ENCODE assay signal across 27 mouse cellular contexts in genomic region chr3:79210243-79210642, GRCm38 (mm10).
DNase-seq lines count a peak whose midpoint lies in the region; ATAC-seq and TF ChIP-seq lines count a peak whose summit lies in the region.
"Had no signal": no experiment of that assay in that cellular context is flagged by ENCODE, and none has a peak within 500 bp of the region (broad histone marks: within the 10 kb centered on the region; RNA-seq: fewer than 3 reads in every experiment).

No protein-coding gene starts in this region.

- H3K27me3 ChIP-seq in hindbrain, embryonic 13.5 days, result no peaks in the 10 kb centered on the region
- H3K27me3 ChIP-seq: forebrain, embryonic 15.5 days; heart, embryonic 13.5 days; hindbrain, embryonic 15.5 days; kidney, embryonic 15.5 days; liver, embryonic 12.5 days; midbrain, embryonic 13.5 days had no signal

- H3K36me3 ChIP-seq in hindbrain, embryonic 13.5 days, result no peaks in the 10 kb centered on the region
- H3K36me3 ChIP-seq: forebrain, embryonic 15.5 days; hindbrain, embryonic 15.5 days; liver, embryonic 12.5 days; midbrain, embryonic 13.5 days had no signal

- no peak overlapping the region for H3K4me2 ChIP-seq in hindbrain, embryonic 13.5 days
- H3K4me2 ChIP-seq: forebrain, embryonic 15.5 days; heart, embryonic 13.5 days; hindbrain, embryonic 15.5 days; kidney, embryonic 15.5 days; liver, embryonic 12.5 days; midbrain, embryonic 13.5 days had no signal

- WGBS in hindbrain, embryonic 13.5 days, result 83% methylated on average over 5 of the region's 5 CpGs

- ATAC-seq in megakaryocyte, adult 5-6 weeks (ENCODE audit: poor library complexity, severe bottlenecking), result peak; percentile 70
- ATAC-seq in hindbrain, embryonic 13.5 days (ENCODE audit: low FRiP score), result no peak
- ATAC-seq in erythroid progenitor cell, adult 5-6 weeks (replicated peaks; ENCODE audit: low FRiP score, poor library complexity, severe bottlenecking), result no peak
- ATAC-seq: activated CD4-positive, CD25-positive, alpha-beta regulatory T cell, adult 4 months; forebrain, embryonic 15.5 days; inflammation-experienced regulatory T-cells, adult 6 months; liver, embryonic 12.5 days; liver, postnatal 0 days; midbrain, embryonic 13.5 days had no signal

- no peak for TF ChIP-seq CTCF in gastrocnemius, adult 2 months (IDR thresholded peaks at IDR 0.05)

- no peaks in the 10 kb centered on the region for H3K9me3 ChIP-seq in hindbrain, embryonic 13.5 days
- H3K9me3 ChIP-seq: forebrain, embryonic 15.5 days; heart, embryonic 13.5 days; hindbrain, embryonic 15.5 days; kidney, embryonic 15.5 days; liver, embryonic 12.5 days; midbrain, embryonic 13.5 days had no signal

- no peak overlapping the region for H3K9ac ChIP-seq in hindbrain, embryonic 13.5 days
- H3K9ac ChIP-seq: forebrain, embryonic 15.5 days; heart, embryonic 13.5 days; hindbrain, embryonic 15.5 days; kidney, embryonic 15.5 days; liver, embryonic 12.5 days; liver, postnatal 0 days; midbrain, embryonic 13.5 days had no signal

- H3K4me1 ChIP-seq in hindbrain, embryonic 13.5 days (replicated peaks), result peaks cover 3% of the 10 kb centered on the region; the same call in 1 of the 2 replicates
- H3K4me1 ChIP-seq: hindbrain, embryonic 15.5 days; liver, embryonic 12.5 days; midbrain, embryonic 13.5 days had no signal

- H3K4me3 ChIP-seq in gastrocnemius, adult 2 months, result no peak overlapping the region
- H3K4me3 ChIP-seq in hindbrain, embryonic 13.5 days, result no peak overlapping the region
- H3K4me3 ChIP-seq: forebrain, embryonic 15.5 days; heart, embryonic 13.5 days; hindbrain, embryonic 15.5 days; kidney, embryonic 15.5 days; liver, embryonic 12.5 days; midbrain, embryonic 13.5 days had no signal

- peak overlapping the region; percentile 10; the same call in 1 of the 2 replicates for H3K27ac ChIP-seq in gastrocnemius, adult 2 months
- H3K27ac ChIP-seq in hindbrain, embryonic 13.5 days, result no peak overlapping the region
- H3K27ac ChIP-seq: forebrain, embryonic 15.5 days; heart, embryonic 13.5 days; hindbrain, embryonic 15.5 days; kidney, embryonic 15.5 days; liver, embryonic 12.5 days; midbrain, embryonic 13.5 days had no signal

- intact Hi-C loops in gastrocnemius, adult 2 months (cut with DNase I), result no loop called here

- no peak for DNase-seq in gastrocnemius, adult 2 months
- DNase-seq in gastrocnemius, postnatal 25 days, result no peak
- DNase-seq in thymus, postnatal 0 days (ENCODE audit: low spot score), result peak; percentile 51
- no peak for DNase-seq in thymus, postnatal 36 days
- no peak for DNase-seq in c-Kit-positive CD71-positive TER-119-positive erythroid progenitor cells, embryonic 14.5 days (ENCODE audit: low spot score)
- DNase-seq: adrenal gland, adult 2 months; adrenal gland, postnatal 36 days; cerebellum, adult 8-10 months; cerebellum, postnatal 25 days; heart, postnatal 14 days; kidney, adult 18-20 months; kidney, postnatal 25 days; liver, postnatal 0 days; lung, postnatal 36 days; right cerebral cortex, postnatal 25 days; thymus, postnatal 25 days had no signal
